Mouse (Mus musculus): ENCODE results near the gene B3gnt2. TPM values are rescaled to one million over a fixed set of nuclear protein-coding genes. Genes with fewer than 3 reads are reported as not detected.

B3gnt2 gene
- polyA plus RNA-seq, 1 experiment from 2014 or later: 12.7 TPM

- Histone ChIP-seq H3K9me3 (ENCODE audit: control insufficient read depth, low read length) (no peaks in the 10 kb centered on the region), H3K9ac (ENCODE audit: low read length) (no peak overlapping the region), H3K27me3 (ENCODE audit: control insufficient read depth, insufficient read depth, low read depth, low read length) (peaks cover 4% of the 10 kb centered on the region), H3K27ac (ENCODE audit: low read length) (no peak overlapping the region), H3K4me2 (ENCODE audit: low read depth, low read length) (no peak overlapping the region), H3K36me3 (ENCODE audit: control insufficient read depth, insufficient read depth, low read length) (no peaks in the 10 kb centered on the region), H3K4me3 (ENCODE audit: low read length) (no peak overlapping the region), H3K4me1 (replicated peaks; ENCODE audit: control insufficient read depth, insufficient read depth, low read length) (peaks cover 12% of the 10 kb centered on the region)
- 45% methylated on average over 4 of the region's 4 CpGs for WGBS
- no peak for ATAC-seq (ENCODE audit: low read depth)
These were observed 2.8 kb upstream of the B3gnt2 start for GRCm38 (mm10) chr11:22863581-22863980.

DNA sequence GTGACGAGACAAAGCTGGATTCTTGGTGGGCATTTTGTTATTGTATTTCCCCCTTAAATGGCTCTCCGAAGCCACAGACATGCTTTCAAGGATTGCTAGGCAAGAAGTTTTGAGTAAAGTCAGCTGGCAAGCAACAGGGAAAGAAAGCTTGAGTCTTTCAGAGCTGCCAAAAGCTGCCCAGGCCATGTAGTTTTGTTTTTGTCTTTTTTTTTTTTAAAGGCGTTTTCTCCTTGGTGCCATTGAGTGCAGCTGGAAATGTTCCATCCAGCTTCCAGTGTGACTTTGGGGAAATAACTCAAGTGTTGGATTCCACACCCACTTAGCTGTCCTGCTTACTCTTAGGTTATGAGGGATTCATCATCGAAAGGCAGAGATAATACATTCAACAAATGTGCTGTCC lies 554 bp upstream of the B3gnt2 start:
- Histone ChIP-seq H3K27ac (ENCODE audit: low read length) (no peak overlapping the region), H3K36me3 (ENCODE audit: control insufficient read depth, insufficient read depth, low read length) (no peaks in the 10 kb centered on the region), H3K4me2 (ENCODE audit: low read depth, low read length) (peak overlapping the region; percentile 90; the same call in 1 of the 2 replicates), H3K9ac (ENCODE audit: low read length) (no peak overlapping the region), H3K4me3 (ENCODE audit: low read length) (no peak overlapping the region), H3K27me3 (ENCODE audit: control insufficient read depth, insufficient read depth, low read depth, low read length) (peaks cover 9% of the 10 kb centered on the region), H3K9me3 (ENCODE audit: control insufficient read depth, low read length) (no peaks in the 10 kb centered on the region), H3K4me1 (replicated peaks; ENCODE audit: control insufficient read depth, insufficient read depth, low read length) (peaks cover 22% of the 10 kb centered on the region)
- 53% methylated on average over 4 of the region's 4 CpGs for WGBS
- ATAC-seq (ENCODE audit: low read depth): no peak

DNA sequence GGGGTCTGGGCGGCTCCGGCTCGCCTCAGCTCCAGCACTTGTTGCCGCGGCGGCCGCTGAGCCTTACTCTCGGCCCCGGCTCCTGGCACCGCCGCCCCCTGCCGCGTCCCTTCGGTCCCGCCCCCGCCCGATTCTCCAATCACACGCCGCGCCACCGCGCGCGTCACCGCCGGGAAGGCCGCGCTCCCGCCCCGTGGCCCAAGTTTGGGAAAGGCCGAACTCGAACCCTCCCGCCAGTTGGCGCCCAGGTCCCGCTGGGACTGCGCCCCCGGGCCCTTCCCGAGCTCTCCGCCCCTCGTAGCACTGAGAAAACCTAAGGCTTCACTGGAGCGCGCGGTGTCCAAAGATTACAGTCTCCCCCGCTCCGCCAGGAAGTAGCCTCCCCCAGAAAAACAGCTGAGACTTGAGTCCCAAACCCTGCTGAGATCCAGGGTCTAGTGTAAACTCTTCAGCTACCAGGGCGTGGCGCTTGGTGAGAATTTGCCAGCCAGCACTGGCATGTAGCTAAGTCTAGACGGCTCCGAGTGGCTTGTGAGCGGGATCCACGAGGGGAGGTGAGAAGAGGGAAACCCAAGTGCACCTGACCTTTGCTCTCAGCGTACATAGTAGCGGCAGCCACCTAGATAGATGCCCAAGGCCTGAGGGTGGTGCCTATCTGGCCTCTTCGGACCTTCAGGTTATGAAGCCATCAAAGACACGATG lies 977 bp downstream of the B3gnt2 start:
- under 1% methylated on average over 50 of the region's 55 CpGs for WGBS

GRCm38 (mm10) chr11:22859301-22859632 lies 1.5 kb downstream of the B3gnt2 start:
- ATAC-seq (ENCODE audit: low read depth): peak; percentile 70
- Histone ChIP-seq H3K4me3 (ENCODE audit: low read length) (peak overlapping the region; percentile 85), H3K27me3 (ENCODE audit: control insufficient read depth, insufficient read depth, low read depth, low read length) (peaks cover 9% of the 10 kb centered on the region), H3K27ac (ENCODE audit: low read length) (peak overlapping the region; percentile 97), H3K4me2 (ENCODE audit: low read depth, low read length) (peak overlapping the region; percentile 90), H3K9me3 (ENCODE audit: control insufficient read depth, low read length) (no peaks in the 10 kb centered on the region), H3K9ac (ENCODE audit: low read length) (peak overlapping the region; percentile 88), H3K4me1 (replicated peaks; ENCODE audit: control insufficient read depth, insufficient read depth, low read length) (peaks cover 22% of the 10 kb centered on the region), H3K36me3 (ENCODE audit: control insufficient read depth, insufficient read depth, low read length) (no peaks in the 10 kb centered on the region)
- WGBS: 2% methylated on average over 40 of the region's 41 CpGs

More for the DNA sequence above, 977 bp downstream of the B3gnt2 start:
- Histone ChIP-seq H3K9me3 (ENCODE audit: control insufficient read depth, low read length) (no peaks in the 10 kb centered on the region), H3K36me3 (ENCODE audit: control insufficient read depth, insufficient read depth, low read length) (no peaks in the 10 kb centered on the region), H3K4me2 (ENCODE audit: low read depth, low read length) (peak overlapping the region; percentile 90), H3K4me3 (ENCODE audit: low read length) (peak overlapping the region; percentile 85), H3K27ac (ENCODE audit: low read length) (peak overlapping the region; percentile 97), H3K9ac (ENCODE audit: low read length) (peak overlapping the region; percentile 88), H3K4me1 (replicated peaks; ENCODE audit: control insufficient read depth, insufficient read depth, low read length) (peaks cover 22% of the 10 kb centered on the region), H3K27me3 (ENCODE audit: control insufficient read depth, insufficient read depth, low read depth, low read length) (peaks cover 9% of the 10 kb centered on the region)
- ATAC-seq (ENCODE audit: low read depth): peak; percentile 95

DNA sequence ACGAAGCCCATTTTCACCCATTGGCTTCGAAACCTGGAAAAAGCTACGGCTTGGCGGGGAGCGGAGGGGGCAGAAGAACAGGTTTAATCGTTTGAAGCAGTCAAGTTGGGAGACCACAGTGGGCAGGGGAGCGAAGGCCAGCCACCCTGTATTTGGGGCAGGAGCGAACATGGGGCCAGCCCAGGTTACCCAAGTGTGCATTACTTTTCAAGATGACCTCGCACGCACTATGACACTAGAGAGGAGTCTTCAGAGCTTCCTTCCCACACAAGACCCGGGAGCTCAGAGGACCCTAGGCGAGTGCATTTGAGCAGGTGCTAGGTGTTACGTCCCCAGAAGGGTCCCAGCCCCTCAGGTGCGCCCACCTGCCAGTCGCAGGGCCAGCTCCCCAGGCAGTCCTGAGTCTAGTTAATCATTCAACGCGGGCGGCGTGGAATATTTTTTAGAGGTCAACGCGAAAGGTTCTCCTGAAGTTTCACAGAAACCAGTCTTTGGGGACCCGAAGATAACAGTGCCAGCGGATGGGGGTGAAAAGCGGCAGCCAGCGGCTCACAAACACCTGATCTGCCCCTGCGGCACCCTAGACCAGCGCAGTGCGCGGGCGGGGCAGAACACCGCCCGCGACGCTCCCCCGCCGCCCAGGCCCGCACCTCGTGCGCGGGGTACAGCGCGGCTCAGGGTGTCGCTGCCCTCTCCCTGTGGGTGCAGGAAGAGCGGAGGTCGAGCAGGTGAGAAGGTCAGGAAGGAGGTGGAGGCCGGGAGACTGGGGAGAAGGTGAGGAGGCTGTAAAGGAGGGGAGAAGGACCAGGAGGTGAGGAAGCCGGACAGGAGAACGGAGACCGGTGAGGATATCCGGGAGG lies 2.1 kb downstream of the B3gnt2 start:
- Histone ChIP-seq H3K27ac (ENCODE audit: low read length) (peak overlapping the region; percentile 97), H3K4me2 (ENCODE audit: low read depth, low read length) (peak overlapping the region; percentile 90), H3K9ac (ENCODE audit: low read length) (peak overlapping the region; percentile 88), H3K27me3 (ENCODE audit: control insufficient read depth, insufficient read depth, low read depth, low read length) (peaks cover 9% of the 10 kb centered on the region), H3K9me3 (ENCODE audit: control insufficient read depth, low read length) (no peaks in the 10 kb centered on the region), H3K4me3 (ENCODE audit: low read length) (peak overlapping the region; percentile 85), H3K4me1 (replicated peaks; ENCODE audit: control insufficient read depth, insufficient read depth, low read length) (peaks cover 22% of the 10 kb centered on the region), H3K36me3 (ENCODE audit: control insufficient read depth, insufficient read depth, low read length) (no peaks in the 10 kb centered on the region)
- WGBS: 2% methylated on average over 50 of the region's 50 CpGs
- peak; percentile 29 for ATAC-seq (ENCODE audit: low read depth)

DNA sequence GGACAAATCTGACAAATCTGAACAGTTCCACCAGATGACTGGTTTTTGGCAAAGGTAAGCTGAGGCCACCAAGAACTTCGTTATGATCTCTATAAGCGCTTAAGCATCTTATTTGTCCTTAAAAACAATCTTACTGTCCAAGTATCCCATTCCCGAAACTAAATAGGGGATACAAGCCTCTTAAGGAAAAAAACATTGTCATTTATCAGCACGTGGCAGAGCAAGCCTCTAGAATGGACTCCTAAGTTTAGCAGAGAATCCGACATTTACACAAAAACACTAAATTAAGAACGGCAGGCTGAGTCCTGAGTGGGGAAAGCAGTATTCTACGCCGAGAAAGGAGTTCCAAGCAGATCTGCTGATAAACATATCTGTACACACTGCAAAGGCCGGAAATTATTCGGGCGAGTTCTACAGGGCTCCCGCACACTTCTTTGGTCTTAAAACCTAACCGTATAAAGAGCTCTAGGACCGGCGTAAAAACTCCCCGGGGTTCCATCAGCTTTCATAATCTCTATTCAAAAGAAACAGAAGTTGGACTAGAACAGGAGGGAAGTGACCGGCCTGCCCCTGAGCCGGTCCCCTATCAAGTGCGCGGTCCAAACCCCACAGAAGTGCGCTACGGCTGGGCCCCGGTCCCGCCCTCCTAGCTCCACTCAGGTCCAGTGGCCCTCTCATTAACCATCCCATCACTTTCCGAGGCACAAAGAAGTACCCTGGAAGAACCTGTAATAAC lies 2.9 kb downstream of the B3gnt2 start:
- Histone ChIP-seq H3K4me1 (replicated peaks; ENCODE audit: control insufficient read depth, insufficient read depth, low read length) (peaks cover 22% of the 10 kb centered on the region), H3K9me3 (ENCODE audit: control insufficient read depth, low read length) (no peaks in the 10 kb centered on the region), H3K36me3 (ENCODE audit: control insufficient read depth, insufficient read depth, low read length) (no peaks in the 10 kb centered on the region), H3K27ac (ENCODE audit: low read length) (peak overlapping the region; percentile 17; the same call in 1 of the 2 replicates), H3K9ac (ENCODE audit: low read length) (peak overlapping the region; percentile 88), H3K4me3 (ENCODE audit: low read length) (peak overlapping the region; percentile 85), H3K4me2 (ENCODE audit: low read depth, low read length) (peak overlapping the region; percentile 90), H3K27me3 (ENCODE audit: control insufficient read depth, insufficient read depth, low read depth, low read length) (peaks cover 9% of the 10 kb centered on the region)
- 18% methylated on average over 25 of the region's 25 CpGs for WGBS
- ATAC-seq (ENCODE audit: low read depth): no peak

DNA sequence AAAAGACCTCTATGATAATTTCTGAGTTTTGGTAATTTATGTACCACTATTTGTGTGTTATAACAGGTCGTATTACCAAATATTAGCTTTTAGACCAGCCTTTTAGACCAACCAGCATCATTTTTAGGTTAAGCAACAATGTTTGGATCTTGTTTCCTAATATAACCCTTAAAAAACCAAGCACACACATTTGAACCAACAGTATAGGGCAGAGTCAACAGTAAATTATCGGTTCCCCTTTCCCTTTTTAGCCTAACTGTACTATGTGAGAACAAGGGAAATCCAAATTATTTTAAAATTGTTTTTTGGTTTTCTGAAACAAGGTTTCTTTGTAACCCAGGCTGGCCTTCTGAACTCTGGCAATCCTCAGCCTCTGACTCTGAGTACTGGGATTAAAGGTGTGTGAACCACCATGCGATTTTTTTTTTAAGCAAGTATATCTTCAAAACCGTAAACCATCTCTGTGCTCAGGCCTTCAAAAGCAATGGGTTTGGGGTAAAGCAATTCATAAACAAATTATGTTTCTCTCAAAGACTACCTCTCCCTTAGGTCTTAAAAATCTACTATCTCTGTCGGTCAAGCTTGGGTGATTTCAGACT lies 3.6 kb downstream of the B3gnt2 start:
- H3K4me3 ChIP-seq (ENCODE audit: low read length): peak overlapping the region; percentile 85; the same call in 1 of the 2 replicates
- no peak overlapping the region for H3K27ac ChIP-seq (ENCODE audit: low read length)
- no peaks in the 10 kb centered on the region for H3K36me3 ChIP-seq (ENCODE audit: control insufficient read depth, insufficient read depth, low read length)
- no peaks in the 10 kb centered on the region for H3K9me3 ChIP-seq (ENCODE audit: control insufficient read depth, low read length)
- H3K4me2 ChIP-seq (ENCODE audit: low read depth, low read length): peak overlapping the region; percentile 90
- peak overlapping the region; percentile 88; the same call in 1 of the 2 replicates for H3K9ac ChIP-seq (ENCODE audit: low read length)
- H3K27me3 ChIP-seq (ENCODE audit: control insufficient read depth, insufficient read depth, low read depth, low read length): peaks cover 9% of the 10 kb centered on the region
- no peak for ATAC-seq (ENCODE audit: low read depth)
- peaks cover 22% of the 10 kb centered on the region for H3K4me1 ChIP-seq (replicated peaks; ENCODE audit: control insufficient read depth, insufficient read depth, low read length)
- 77% methylated on average over 5 of the region's 5 CpGs for WGBS

GRCm38 (mm10) chr11:22856371-22856965 lies 4.3 kb downstream of the B3gnt2 start:
- ATAC-seq (ENCODE audit: low read depth): no peak
- 64% methylated on average over 3 of the region's 3 CpGs for WGBS
- no peak overlapping the region for H3K4me2 ChIP-seq (ENCODE audit: low read depth, low read length)

More at GRCm38 (mm10) chr11:22856371-22856965, 4.3 kb downstream of the B3gnt2 start:
- Histone ChIP-seq H3K4me3 (ENCODE audit: low read length) (no peak overlapping the region), H3K9ac (ENCODE audit: low read length) (no peak overlapping the region; the same call in 1 of the 2 replicates), H3K27ac (ENCODE audit: low read length) (no peak overlapping the region), H3K27me3 (ENCODE audit: control insufficient read depth, insufficient read depth, low read depth, low read length) (peaks cover 9% of the 10 kb centered on the region), H3K9me3 (ENCODE audit: control insufficient read depth, low read length) (no peaks in the 10 kb centered on the region), H3K4me1 (replicated peaks; ENCODE audit: control insufficient read depth, insufficient read depth, low read length) (peaks cover 22% of the 10 kb centered on the region), H3K36me3 (ENCODE audit: control insufficient read depth, insufficient read depth, low read length) (no peaks in the 10 kb centered on the region)
